Mouse (Mus musculus) olfactory bulb, adult 2 months (tissue): ENCODE data around the gene Cdh13.

Source experiments
- CTCF ChIP-seq: fragments of 200-500 bp; IDR thresholded peaks from 2 replicates; pipeline ENCODE4 v1.5.1; 2012; ENCODE audit warnings: low read depth, mild to moderate bottlenecking, low read length, moderate library complexity; ENCODE audit not compliant: insufficient read depth
- POLR2A ChIP-seq: fragments of 200-500 bp; IDR thresholded peaks from 2 replicates; pipeline ENCODE4 v1.6.1; 2012; ENCODE audit warnings: mild to moderate bottlenecking, low read depth, low read length, moderate library complexity; ENCODE audit not compliant: insufficient read depth

DNA sequence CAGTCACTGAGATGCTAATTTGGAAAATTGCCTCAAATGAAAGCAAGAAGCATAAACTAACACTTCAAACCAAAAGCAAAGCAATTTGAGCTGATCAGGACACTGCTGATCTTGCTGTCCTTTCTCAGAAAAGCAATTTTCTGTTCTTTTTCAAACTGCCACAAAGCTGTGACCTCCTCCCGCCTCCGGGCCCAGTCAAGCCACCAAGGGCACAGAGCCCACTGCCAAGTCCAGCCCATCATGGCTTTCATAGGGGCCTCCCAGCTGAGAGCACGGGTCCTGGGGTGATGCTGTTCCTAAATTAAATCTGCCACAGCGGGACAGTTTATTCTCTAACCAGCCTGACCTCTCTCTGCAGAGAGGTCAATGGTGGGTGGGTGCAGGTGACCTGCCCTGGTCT, 1056.0 kb downstream of the Cdh13 start:
- TF ChIP-seq CTCF (no peak), POLR2A (no peak)
